Mouse (Mus musculus) left cerebral cortex, postnatal 25 days (tissue): ENCODE measurements around the gene Tnrc6b. TPM values are rescaled to one million over a fixed set of nuclear protein-coding genes. Genes with fewer than 3 reads are reported as not detected.

Experiments used
- DNase-seq, 2 experiments: peaks; one replicate each; pipeline ENCODE4 v3.0.0; 2022; ENCODE audit warnings: low spot score in 2 of 2, mixed read lengths in 1 of 2
- intact Hi-C: fragments of 180-260 bp; cut with DNase I; formaldehyde crosslinking; loops from one replicate; pipeline ENCODE4 v1.15.1; 2025
- total RNA-seq, 2 experiments: library from RNA; stranded (reverse); gene quantifications; 2 replicates each; pipeline ENCODE4 v1.2.3; 2021

Tnrc6b gene
- total RNA-seq, 2 experiments from 2014 or later, result 110 to 131 TPM

- no peak for DNase-seq
- intact Hi-C loops, result loop anchor here (10.0 kb wide), 1 partner anchor 193 kb away; no protein-coding TSS in a partner anchor
Observed at GRCm38 (mm10) chr15:80697564-80697963, 13.5 kb upstream of the Tnrc6b start.

DNA sequence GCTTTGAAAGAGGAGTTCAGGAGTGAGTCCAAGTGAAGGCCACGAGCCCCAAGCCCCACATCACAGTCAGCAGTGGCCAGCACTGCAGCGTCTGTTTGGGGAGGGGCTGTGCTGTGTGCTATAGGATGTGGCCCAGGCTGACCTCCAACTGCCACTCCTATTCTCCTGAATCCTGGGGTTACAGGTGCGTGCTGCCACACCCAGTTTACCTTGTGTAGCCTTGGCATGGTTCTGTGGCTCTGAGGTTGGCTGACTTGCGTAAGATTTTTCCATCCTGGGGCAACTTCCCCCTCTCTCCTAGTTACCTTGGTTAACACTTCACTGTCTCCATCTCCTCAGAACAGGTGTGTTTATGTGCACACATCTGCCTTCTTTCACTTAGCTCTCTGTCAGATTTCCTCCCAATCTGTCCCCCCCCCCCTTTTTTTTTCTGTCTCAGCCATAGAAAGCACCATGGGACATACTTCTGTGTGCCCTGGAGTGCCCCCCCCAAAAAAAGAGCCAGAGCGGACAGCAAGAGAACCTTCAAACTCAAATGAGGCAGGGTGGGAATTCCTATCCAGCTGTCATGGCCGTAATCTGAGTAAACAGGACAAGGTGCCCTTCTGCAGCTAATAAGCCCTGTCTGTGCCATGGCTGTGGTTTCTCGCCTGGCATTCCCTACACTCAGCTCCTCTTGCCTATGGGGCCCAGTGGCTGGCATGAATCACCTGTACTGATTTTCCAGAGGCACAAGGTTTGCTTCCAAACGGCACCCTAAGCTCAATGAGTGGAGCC is 9.4 kb upstream of the Tnrc6b start:
- intact Hi-C loops, result loop anchor here (10.0 kb wide), 1 partner anchor 493 kb away; the partner anchor contains the start of gene Mrtfa
- DNase-seq, result no peak

DNA sequence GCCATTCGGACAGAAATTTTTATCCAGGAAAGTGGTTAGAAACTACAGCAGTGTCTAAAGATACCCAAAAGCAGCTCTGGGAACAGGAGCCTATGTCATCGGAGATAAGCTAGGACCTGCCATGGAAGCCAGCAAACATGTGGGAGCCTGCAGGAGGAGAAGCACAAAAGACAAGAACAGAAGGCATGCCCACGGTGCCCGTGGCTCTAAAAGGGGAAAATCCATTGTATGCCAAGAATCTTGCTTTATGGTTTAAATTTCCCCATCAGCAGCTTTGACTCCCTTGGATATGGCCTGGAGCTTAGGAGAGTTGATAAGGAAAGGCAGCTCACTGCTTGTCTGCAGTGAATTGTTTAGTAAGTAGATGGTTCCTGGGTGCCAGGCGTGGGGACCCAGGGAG is 8.2 kb upstream of the Tnrc6b start:
- intact Hi-C loops, result loop anchor here (10.0 kb wide), 1 partner anchor 492 kb away; the partner anchor contains the start of gene Mrtfa
- DNase-seq, result peak in 1 of 2 experiments; percentile 70

DNA sequence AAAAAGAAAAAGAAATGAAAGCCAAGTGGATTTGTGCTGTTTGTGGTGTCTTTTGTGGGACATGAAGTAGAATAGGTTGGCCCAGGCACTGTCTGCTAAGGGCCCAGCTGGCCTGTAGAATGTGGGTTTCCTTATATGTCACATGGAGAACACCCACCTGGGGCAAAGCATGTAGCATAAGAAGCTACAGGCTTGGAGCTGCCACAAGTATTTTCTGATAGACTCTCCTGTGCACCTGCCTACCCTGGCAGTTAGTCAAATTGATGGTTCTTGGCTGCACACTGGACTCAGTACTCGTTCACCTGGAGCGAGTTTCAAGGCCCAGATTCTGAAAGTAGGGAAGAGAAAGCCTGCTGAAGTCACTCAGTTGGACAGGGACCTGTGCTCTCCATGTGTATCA is 7.6 kb upstream of the Tnrc6b start:
- no peak for DNase-seq
- intact Hi-C loops, result loop anchor here (10.0 kb wide), 1 partner anchor 491 kb away; the partner anchor contains the start of gene Mrtfa

- intact Hi-C loops, result loop anchor here (1.0 to 10.0 kb wide), 3 partner anchors 69 to 491 kb away; partner anchors contain the start of gene Mrtfa
- DNase-seq, result peak; percentile 81 to 89
Observed at GRCm38 (mm10) chr15:80704267-80704666, 6.8 kb upstream of the Tnrc6b start.

GRCm38 (mm10) chr15:80705828-80706549 is 5.1 kb upstream of the Tnrc6b start:
- peak; percentile 81 to 89 for DNase-seq
- intact Hi-C loops, result loop anchor here (2.0 to 10.0 kb wide), 4 partner anchors 71 to 624 kb away; partner anchors contain the start of gene Mrtfa

- intact Hi-C loops, result loop anchor here (2.0 to 10.0 kb wide), 3 partner anchors 178 to 624 kb away; partner anchors contain the start of gene Mrtfa
- no peak for DNase-seq
Observed at GRCm38 (mm10) chr15:80706596-80706995, 4.5 kb upstream of the Tnrc6b start.

DNA sequence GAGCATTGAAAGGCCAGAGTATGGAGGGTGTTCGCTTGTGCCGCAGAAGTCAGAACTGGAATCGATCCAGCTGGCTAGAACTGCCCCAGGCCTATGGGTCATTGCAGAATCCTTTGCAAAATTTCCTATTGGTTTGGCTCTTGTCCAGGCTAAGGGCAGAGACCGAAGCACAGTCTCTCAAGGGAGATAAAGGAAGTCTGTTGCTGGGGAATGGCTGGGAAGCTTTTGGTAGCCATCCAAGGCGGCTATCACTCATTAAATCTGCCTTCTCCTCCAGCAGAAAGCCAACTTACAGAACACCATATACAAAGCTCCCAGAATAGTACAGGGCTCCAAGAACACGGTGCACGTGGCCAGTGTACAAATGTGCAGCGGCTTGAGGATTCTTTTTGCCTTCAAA is 4.0 kb upstream of the Tnrc6b start:
- DNase-seq, result peak; percentile 40 to 70
- intact Hi-C loops, result loop anchor here (2.0 to 10.0 kb wide), 3 partner anchors 178 to 625 kb away; partner anchors contain the start of gene Mrtfa

- DNase-seq, result no peak
- intact Hi-C loops, result loop anchor here (5.0 to 10.0 kb wide), 2 partner anchors 485 to 627 kb away; partner anchors contain the start of gene Mrtfa
Observed at GRCm38 (mm10) chr15:80709593-80709992, 1.5 kb upstream of the Tnrc6b start.

DNA sequence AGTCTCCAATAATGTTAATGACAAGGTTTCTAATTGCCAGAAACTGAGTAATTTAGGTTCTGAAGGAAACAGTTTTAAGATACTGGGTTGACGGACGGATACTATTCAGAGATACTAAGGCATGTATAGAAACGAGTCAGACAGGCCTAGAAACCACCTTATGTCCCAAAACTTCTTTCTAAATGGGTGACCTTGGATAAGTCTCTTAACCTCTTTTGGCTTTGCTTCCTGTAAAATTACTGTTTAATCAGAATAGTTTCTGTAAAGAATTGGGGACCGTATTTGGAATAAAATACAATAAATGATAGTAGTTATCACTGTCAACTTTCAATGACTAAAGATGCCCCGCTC is 881 bp upstream of the Tnrc6b start:
- DNase-seq, result no peak
- intact Hi-C loops, result no loop called here

GRCm38 (mm10) chr15:80711401-80712151 is 463 bp downstream of the Tnrc6b start:
- peak; percentile 56 to 62 for DNase-seq
- intact Hi-C loops, result loop anchor here (2.0 kb wide), 2 partner anchors 87 to 237 kb away; partner anchors contain the start of gene Adsl

DNA sequence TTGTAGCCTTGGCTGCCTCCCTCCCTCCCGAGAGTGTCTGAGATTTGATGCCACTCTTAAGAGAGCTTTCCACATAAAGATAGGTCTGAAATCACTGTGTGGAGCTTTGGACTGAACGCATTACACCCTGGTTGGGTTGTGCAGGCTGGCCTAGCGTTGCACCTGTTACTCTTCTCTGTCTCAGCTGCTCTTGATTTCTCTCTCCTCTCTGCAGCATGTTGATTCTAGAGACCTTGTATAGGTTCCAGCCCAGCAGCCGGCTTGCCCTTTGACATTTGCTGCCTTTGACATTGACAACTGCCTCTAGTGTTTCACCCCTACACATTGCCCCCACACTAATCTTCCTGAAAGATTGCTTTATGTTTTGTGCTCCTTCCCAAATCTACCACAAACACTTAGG is 3.2 kb downstream of the Tnrc6b start:
- no peak for DNase-seq
- intact Hi-C loops, result no loop called here

- DNase-seq, result no peak
- intact Hi-C loops, result no loop called here
Observed at GRCm38 (mm10) chr15:80716631-80717135, 5.6 kb downstream of the Tnrc6b start.

DNA sequence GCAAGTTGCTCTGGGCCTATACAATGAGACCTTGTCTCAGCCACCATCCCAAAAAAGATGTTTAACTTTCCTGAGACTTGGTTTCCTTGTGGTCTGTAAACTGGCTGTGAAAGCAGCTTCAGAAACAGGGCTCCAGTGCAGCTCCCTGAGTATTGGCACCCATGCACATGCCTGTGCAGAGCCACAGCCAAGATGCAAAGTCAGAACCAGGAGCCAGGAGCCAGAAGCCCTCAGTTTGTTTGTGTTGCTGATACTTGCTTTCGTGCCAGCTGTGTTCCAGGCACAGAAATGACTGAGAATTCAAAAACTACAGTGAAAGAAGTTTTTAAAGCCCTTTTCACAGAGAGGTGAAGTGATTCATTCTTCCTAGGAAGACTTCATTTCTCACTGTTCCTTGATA is 6.3 kb downstream of the Tnrc6b start:
- intact Hi-C loops, result no loop called here

DNA sequence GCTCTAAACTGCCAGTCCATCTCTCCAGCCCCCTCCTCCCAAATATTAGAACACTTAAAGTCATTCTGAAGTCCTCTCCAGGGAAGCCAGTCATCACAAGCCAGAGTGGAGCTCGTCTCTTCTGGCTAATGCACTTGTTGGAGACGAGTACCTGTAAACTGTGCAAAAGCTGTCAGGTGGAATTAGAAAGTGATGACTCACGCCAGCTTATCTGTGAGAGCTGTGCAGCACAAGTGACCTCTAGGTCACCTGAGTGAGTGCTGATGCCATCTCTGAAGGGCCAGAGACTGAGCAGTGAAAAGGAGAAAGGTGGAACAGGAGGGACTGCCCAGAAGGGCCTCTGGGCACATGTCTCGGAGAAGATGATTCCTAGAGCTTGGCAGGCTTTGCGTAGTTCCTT is 9.1 kb downstream of the Tnrc6b start:
- no peak for DNase-seq
- intact Hi-C loops, result loop anchor here (5.0 kb wide), 1 partner anchor 62 kb away; no protein-coding TSS in a partner anchor

More for the DNA sequence above, 6.3 kb downstream of the Tnrc6b start:
- DNase-seq, result no peak

DNA sequence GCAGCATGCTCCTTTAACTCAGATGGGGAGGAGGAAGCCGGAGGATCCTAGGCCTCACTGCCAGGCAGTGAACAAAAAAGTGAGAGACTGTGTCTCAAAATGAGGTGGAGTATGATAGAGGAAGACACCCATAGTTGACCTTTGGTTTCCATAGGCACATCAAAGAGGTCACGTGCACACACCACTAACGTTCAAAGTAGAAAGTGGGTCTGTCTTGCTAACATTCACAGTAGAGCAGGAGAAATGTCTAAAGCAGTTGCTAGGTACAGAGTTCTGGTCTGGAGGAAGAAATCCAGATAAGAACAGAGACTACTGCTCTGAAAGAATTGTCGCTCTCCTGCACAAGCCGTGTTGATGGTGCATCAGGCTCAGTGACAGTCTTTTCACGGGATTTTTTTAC is 10.7 kb downstream of the Tnrc6b start:
- intact Hi-C loops, result loop anchor here (5.0 kb wide), 1 partner anchor 60 kb away; no protein-coding TSS in a partner anchor
- DNase-seq, result no peak

DNA sequence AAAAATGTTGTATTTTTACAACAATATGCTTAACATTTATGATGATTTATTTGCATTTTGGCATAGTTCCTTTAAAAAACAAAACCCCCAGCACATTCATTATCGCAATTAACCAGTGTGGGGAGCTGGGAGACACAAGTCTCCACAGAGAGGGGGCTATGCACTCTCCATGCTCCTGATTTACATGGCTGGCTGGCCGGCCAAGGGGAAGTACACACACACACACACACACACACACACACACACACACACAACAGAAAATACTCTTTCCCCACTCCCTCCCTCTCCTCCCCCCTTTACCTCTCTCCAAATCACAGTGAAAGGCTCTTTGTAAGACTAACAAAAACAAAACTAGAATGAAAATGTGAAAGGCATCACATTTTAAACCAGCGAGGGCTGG is 11.3 kb downstream of the Tnrc6b start:
- DNase-seq, result no peak
- intact Hi-C loops, result loop anchor here (5.0 kb wide), 1 partner anchor 60 kb away; no protein-coding TSS in a partner anchor

GRCm38 (mm10) chr15:80729477-80729876 is 18.4 kb downstream of the Tnrc6b start:
- no peak for DNase-seq
- intact Hi-C loops, result no loop called here

DNA sequence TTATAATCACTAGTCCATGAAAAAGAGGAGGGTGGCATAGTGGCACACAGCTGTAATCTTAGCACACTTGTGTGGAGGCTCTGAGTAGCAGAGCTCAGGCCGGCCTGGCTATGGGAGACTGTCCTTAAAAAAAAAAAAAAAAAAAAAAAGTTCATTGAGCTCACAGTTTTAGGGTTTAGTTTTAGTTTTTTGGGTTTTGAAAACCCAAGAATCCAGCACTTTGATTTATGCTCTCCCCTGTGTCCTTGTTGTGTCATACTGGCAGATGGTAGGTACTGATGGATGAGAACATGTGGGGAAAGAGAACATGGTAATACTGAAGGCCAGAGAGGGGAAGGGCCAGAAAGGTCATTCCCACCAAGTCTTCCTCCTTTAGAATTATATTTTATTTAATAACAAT is 19.9 kb downstream of the Tnrc6b start:
- DNase-seq, result no peak
- intact Hi-C loops, result loop anchor here (5.0 kb wide), 1 partner anchor 36 kb away; no protein-coding TSS in a partner anchor
